Mouse (Mus musculus) limb, embryonic 11.5 days (tissue): Measurements from ENCODE around the gene Tbxas1. TPM values are rescaled to one million over a fixed set of nuclear protein-coding genes. Genes with fewer than 3 reads are reported as not detected.

Experiments
- ATAC-seq: fragments of 200-750 bp; cut with Nextera tagmentation; 2 replicates; pipeline ENCODE4 v1.8.0; 2017; ENCODE audit warnings: low read depth; ENCODE audit not compliant: insufficient number of reproducible peaks, low FRiP score, low TSS enrichment
- DNase-seq: peaks from one replicate; pipeline ENCODE4 v3.0.0-alpha.2; 2015; ENCODE audit warnings: low spot score
- H3K27ac ChIP-seq: fragments of 300-500 bp; sonication (generic); replicated peaks from 2 replicates; pipeline ENCODE4 v1.5.1; 2014; ENCODE audit warnings: low read depth, mild to moderate bottlenecking, low read length
- H3K27me3 ChIP-seq: fragments of 300-500 bp; sonication (generic); 2 replicates; pipeline ENCODE4 v1.6.1; 2014; ENCODE audit warnings: mild to moderate bottlenecking, low read length, mixed read lengths; ENCODE audit not compliant: control insufficient read depth, insufficient read depth
- H3K36me3 ChIP-seq: fragments of 300-500 bp; sonication (generic); 2 replicates; pipeline ENCODE4 v1.6.1; 2014; ENCODE audit warnings: mild to moderate bottlenecking, low read length, moderate library complexity, mixed read lengths; ENCODE audit not compliant: control insufficient read depth, insufficient read depth
- H3K4me1 ChIP-seq: fragments of 300-500 bp; sonication (generic); 2 replicates; pipeline ENCODE4 v1.6.1; 2014; ENCODE audit warnings: low read length, mixed read lengths; ENCODE audit not compliant: control insufficient read depth, insufficient read depth
- H3K4me2 ChIP-seq: fragments of 300-500 bp; sonication (generic); 2 replicates; pipeline ENCODE4 v1.6.1; 2014; ENCODE audit warnings: low read depth, mild to moderate bottlenecking, moderate library complexity; ENCODE audit not compliant: severe bottlenecking
- H3K4me3 ChIP-seq: fragments of 300-500 bp; sonication (generic); 2 replicates; pipeline ENCODE4 v1.5.1; 2014; ENCODE audit warnings: low read depth, low read length
- H3K9ac ChIP-seq: fragments of 300-500 bp; sonication (generic); 2 replicates; pipeline ENCODE4 v1.6.1; 2014; ENCODE audit warnings: mild to moderate bottlenecking, low read length
- H3K9me3 ChIP-seq: fragments of 300-500 bp; sonication (generic); 2 replicates; pipeline ENCODE4 v1.6.1; 2016; ENCODE audit warnings: low read length; ENCODE audit not compliant: control insufficient read depth
- WGBS: fragments of 180-500 bp; shearing (Covaris S2); extraction: QIAGEN DNeasy Blood & Tissue Kit; methylation state at CpG from one replicate; pipeline ENCODE4 v1.1.7; 2014; 5-methylcytosine and 5-hydroxymethylcytosine counted together
- polyA plus RNA-seq: library from polyadenylated mRNA; unstranded; fragments of >200 nt; fragmentation: Nextera tagmentation; extraction: Ambion mirVana; gene quantifications from 2 replicates; pipeline ENCODE4 v1.2.1, GENCODE M21; 2014

Tbxas1 gene
- polyA plus RNA-seq, 1 experiment from 2014 or later, result 1.3 TPM

DNA sequence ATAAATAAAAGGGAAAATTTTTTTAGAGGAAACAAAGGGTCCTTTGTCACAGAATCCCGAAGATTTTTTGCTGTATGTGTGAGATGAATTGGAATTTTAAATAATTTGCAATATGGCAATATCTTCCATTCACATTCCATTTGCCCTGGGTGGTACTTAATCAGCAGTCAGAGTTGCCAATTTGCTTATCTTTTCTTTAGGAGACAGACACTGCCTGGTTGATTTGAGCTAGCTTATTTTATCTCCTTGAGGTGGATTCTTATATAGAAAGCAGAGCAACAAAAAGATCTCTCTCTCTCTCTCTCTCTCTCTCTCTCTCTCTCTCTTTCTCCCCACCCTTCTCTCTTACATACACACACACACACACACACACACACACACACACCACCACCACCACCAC lies 9.9 kb downstream of the Tbxas1 start:
- Histone ChIP-seq H3K27ac (no peak overlapping the region), H3K27me3 (no peaks in the 10 kb centered on the region; the same call in 1 of the 2 replicates), H3K9me3 (no peaks in the 10 kb centered on the region), H3K4me2 (no peak overlapping the region), H3K9ac (no peak overlapping the region), H3K4me1 (0 out of 2 replicates have a peak, but pooled peaks cover 3% of the 10 kb centered on the region), H3K36me3 (no peaks in the 10 kb centered on the region), H3K4me3 (no peak overlapping the region)
- WGBS, result 93% methylated on average over 1 of the region's 1 CpGs
- no peak for ATAC-seq
- DNase-seq, result no peak

GRCm38 (mm10) chr6:38887436-38887835 lies 12.2 kb downstream of the Tbxas1 start:
- no peak overlapping the region for H3K4me3 ChIP-seq
- no peak for DNase-seq
- no peak overlapping the region for H3K4me2 ChIP-seq
- H3K36me3 ChIP-seq, result no peaks in the 10 kb centered on the region
- H3K27me3 ChIP-seq, result no peaks in the 10 kb centered on the region; the same call in 1 of the 2 replicates
- 0 out of 2 replicates have a peak, but pooled peaks cover 3% of the 10 kb centered on the region for H3K4me1 ChIP-seq
- H3K9ac ChIP-seq, result no peak overlapping the region
- H3K27ac ChIP-seq, result no peak overlapping the region
- WGBS, result 92% methylated on average over 4 of the region's 4 CpGs
- no peaks in the 10 kb centered on the region for H3K9me3 ChIP-seq
- no peak for ATAC-seq

- Histone ChIP-seq H3K4me3 (no peak overlapping the region), H3K4me1 (no peaks in the 10 kb centered on the region), H3K4me2 (no peak overlapping the region), H3K9ac (no peak overlapping the region), H3K9me3 (no peaks in the 10 kb centered on the region), H3K27me3 (no peaks in the 10 kb centered on the region), H3K36me3 (no peaks in the 10 kb centered on the region), H3K27ac (no peak overlapping the region)
- DNase-seq (no peak), ATAC-seq (no peak)
- WGBS, result 81% methylated on average over 6 of the region's 6 CpGs
Observed at GRCm38 (mm10) chr6:38889156-38889555, 14.0 kb downstream of the Tbxas1 start.

- Histone ChIP-seq H3K9ac (no peak overlapping the region), H3K36me3 (no peaks in the 10 kb centered on the region), H3K4me2 (no peak overlapping the region), H3K27ac (no peak overlapping the region), H3K27me3 (no peaks in the 10 kb centered on the region), H3K4me3 (no peak overlapping the region), H3K4me1 (no peaks in the 10 kb centered on the region), H3K9me3 (no peaks in the 10 kb centered on the region)
- DNase-seq (no peak), ATAC-seq (no peak)
- 72% methylated on average over 2 of the region's 2 CpGs for WGBS
Observed at GRCm38 (mm10) chr6:38892017-38892416, 16.8 kb downstream of the Tbxas1 start.

GRCm38 (mm10) chr6:38893615-38894014 lies 18.4 kb downstream of the Tbxas1 start:
- WGBS, result 71% methylated on average over 3 of the region's 3 CpGs
- DNase-seq (no peak), ATAC-seq (no peak)
- Histone ChIP-seq H3K4me3 (no peak overlapping the region), H3K27me3 (no peaks in the 10 kb centered on the region), H3K9ac (no peak overlapping the region), H3K4me2 (no peak overlapping the region), H3K9me3 (no peaks in the 10 kb centered on the region), H3K4me1 (no peaks in the 10 kb centered on the region), H3K36me3 (no peaks in the 10 kb centered on the region), H3K27ac (no peak overlapping the region)

DNA sequence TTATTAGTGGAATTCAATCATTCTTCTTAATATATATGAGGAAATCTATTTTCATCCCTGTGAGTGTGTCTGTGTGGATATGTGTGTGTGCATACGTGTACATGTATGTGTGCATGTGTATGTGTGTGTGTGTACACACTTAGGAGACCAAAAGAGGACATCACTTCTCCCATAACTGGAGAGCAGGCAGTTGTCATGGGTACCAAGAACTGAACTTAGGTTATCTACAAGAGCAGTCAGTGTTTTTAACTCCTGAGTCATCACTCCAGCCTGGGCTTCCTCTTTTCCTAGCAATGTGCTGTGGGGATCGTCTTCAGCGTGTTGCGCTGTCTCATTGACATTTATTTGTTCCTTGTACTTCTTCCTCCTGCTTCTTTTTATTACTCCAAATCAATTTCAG lies 24.9 kb downstream of the Tbxas1 start:
- H3K4me1 ChIP-seq, result no peaks in the 10 kb centered on the region
- WGBS, result 91% methylated on average over 4 of the region's 4 CpGs
- no peaks in the 10 kb centered on the region for H3K27me3 ChIP-seq
- no peak overlapping the region for H3K27ac ChIP-seq
- H3K9me3 ChIP-seq, result no peaks in the 10 kb centered on the region
- no peak overlapping the region for H3K4me2 ChIP-seq
- ATAC-seq (no peak), DNase-seq (no peak)
- H3K36me3 ChIP-seq, result no peaks in the 10 kb centered on the region
- no peak overlapping the region for H3K4me3 ChIP-seq
- no peak overlapping the region for H3K9ac ChIP-seq

DNA sequence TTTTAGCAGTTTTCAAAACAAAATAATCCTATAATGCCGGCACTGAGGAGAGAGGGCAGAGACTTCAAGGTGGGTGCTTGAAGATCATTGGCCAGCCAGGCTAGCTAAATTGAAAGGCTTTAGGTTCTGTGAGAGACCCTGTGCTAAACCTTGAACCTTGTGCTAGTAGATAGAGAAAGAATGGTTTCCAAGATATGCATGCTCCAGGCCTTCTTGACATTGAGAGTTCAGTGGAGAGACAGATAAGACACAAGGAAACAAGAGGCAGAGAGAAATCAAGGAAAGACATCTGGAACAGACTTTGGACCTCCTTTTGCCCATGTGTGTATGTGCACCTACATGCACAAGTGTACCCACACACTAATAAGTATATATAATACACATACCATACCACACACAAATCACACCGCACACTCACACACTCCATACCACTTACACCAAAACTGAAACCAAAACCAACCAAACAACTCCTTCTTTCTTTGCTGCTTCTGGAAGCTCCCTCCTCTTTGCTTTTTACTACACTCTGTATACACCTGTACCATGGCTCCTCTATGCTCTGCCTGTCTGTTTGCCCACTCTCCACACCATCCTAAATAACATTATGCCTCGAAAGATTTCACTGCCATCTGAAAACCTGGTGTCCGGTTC lies 25.4 kb downstream of the Tbxas1 start:
- no peaks in the 10 kb centered on the region for H3K36me3 ChIP-seq
- H3K27ac ChIP-seq, result no peak overlapping the region
- no peaks in the 10 kb centered on the region for H3K9me3 ChIP-seq
- no peak overlapping the region for H3K4me2 ChIP-seq
- ATAC-seq (no peak), DNase-seq (no peak)
- no peaks in the 10 kb centered on the region for H3K27me3 ChIP-seq
- no peaks in the 10 kb centered on the region for H3K4me1 ChIP-seq
- no peak overlapping the region for H3K4me3 ChIP-seq
- 89% methylated on average over 4 of the region's 4 CpGs for WGBS
- no peak overlapping the region for H3K9ac ChIP-seq

DNA sequence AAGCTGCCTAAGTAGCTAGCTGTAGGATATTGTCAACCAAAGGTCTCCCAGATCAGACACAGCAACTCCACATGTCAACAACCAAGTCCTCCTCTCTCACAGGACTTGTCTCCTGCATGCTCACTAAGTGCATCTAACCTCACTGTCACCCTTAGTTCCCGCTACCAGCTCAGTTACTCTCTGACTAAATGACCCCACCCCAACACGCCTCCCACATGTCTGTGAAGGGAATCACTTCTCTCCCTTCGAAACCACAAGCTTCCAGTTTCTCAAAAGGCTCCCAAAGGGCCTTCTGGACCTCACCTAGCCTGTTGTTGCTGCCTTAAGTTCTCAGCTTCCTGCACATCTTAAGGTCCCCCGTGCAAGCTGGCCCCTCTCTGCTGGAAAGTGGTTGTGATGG lies 25.9 kb downstream of the Tbxas1 start:
- no peaks in the 10 kb centered on the region for H3K9me3 ChIP-seq
- ATAC-seq, result no peak
- no peak overlapping the region for H3K4me3 ChIP-seq
- no peak overlapping the region for H3K9ac ChIP-seq
- DNase-seq, result no peak
- H3K36me3 ChIP-seq, result no peaks in the 10 kb centered on the region
- WGBS, result 84% methylated on average over 4 of the region's 4 CpGs
- H3K4me2 ChIP-seq, result no peak overlapping the region
- H3K4me1 ChIP-seq, result no peaks in the 10 kb centered on the region
- no peaks in the 10 kb centered on the region for H3K27me3 ChIP-seq
- H3K27ac ChIP-seq, result no peak overlapping the region

DNA sequence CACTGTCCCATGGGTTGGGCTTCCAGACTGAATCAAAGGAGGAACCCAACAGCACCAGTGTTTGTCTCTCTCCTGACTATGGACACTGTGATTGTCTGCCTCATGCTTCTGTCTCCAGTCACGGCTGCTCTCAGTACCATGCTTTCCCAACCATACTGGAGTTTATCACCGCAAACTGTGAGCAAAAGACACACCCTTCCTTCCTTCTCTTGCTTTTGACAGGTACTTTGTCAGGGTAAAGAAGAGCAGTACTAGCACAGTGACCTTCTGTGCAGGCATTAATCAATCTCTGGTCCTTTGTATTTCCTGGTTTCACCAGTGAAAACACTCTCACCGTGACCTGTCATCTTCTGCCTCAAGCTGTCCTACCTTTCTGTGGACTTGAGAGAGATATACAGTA lies 26.4 kb downstream of the Tbxas1 start:
- Histone ChIP-seq H3K4me2 (no peak overlapping the region), H3K4me1 (no peaks in the 10 kb centered on the region), H3K27me3 (no peaks in the 10 kb centered on the region), H3K4me3 (no peak overlapping the region), H3K27ac (no peak overlapping the region), H3K9ac (no peak overlapping the region), H3K9me3 (no peaks in the 10 kb centered on the region), H3K36me3 (no peaks in the 10 kb centered on the region)
- DNase-seq (no peak), ATAC-seq (no peak)
- 85% methylated on average over 3 of the region's 3 CpGs for WGBS
